Mouse (Mus musculus) embryonic fibroblast, embryonic 13.5 days (primary cell): ENCODE measurements at regions not wholly inside any gene's neighbourhood (a gene's known extent, or its start where the extent isn't known, plus 50 kb on each side); places are given as distances from the start of the nearest gene placed in this dataset.

Experiments
- CTCF ChIP-seq: IDR thresholded peaks from 2 replicates; pipeline ENCODE4 v1.5.1; 2011; ENCODE audit warnings: mild to moderate bottlenecking, control low read depth, low read length, moderate library complexity, borderline replicate concordance; ENCODE audit not compliant: insufficient read depth
- POLR2A ChIP-seq: IDR thresholded peaks from 2 replicates; pipeline ENCODE4 v1.6.1; 2011; ENCODE audit warnings: low read depth, mild to moderate bottlenecking, control low read depth, low read length, moderate library complexity

GRCm38 (mm10) chr4:142638057-142638456 lies 398.9 kb upstream of the Kazn start:
- no peak for TF ChIP-seq CTCF
- no peak for TF ChIP-seq POLR2A
